Mouse (Mus musculus) neural tube, embryonic 11.5 days (tissue): ENCODE data around the gene Arhgef28. TPM values are rescaled to one million over a fixed set of nuclear protein-coding genes. Genes with fewer than 3 reads are reported as not detected.

Experiments used
- ATAC-seq: fragments of 200-750 bp; cut with Nextera tagmentation; 2 replicates; pipeline ENCODE4 v1.8.0; 2017; ENCODE audit warnings: moderate number of reproducible peaks, mild to moderate bottlenecking, moderate TSS enrichment, moderate library complexity; ENCODE audit not compliant: insufficient read depth, low FRiP score, low TSS enrichment
- DNase-seq: peaks from one replicate; pipeline ENCODE4 v3.0.0-alpha.2; 2015; ENCODE audit warnings: low spot score
- H3K27ac ChIP-seq: fragments of 300-500 bp; sonication (generic); 2 replicates; pipeline ENCODE4 v1.5.1; 2014; ENCODE audit warnings: low read depth, mild to moderate bottlenecking, low read length
- H3K27me3 ChIP-seq: fragments of 300-500 bp; sonication (generic); 2 replicates; pipeline ENCODE4 v1.6.1; 2014; ENCODE audit warnings: mild to moderate bottlenecking, low read length, mixed read lengths; ENCODE audit not compliant: control insufficient read depth, insufficient read depth
- H3K36me3 ChIP-seq: fragments of 300-500 bp; sonication (generic); 2 replicates; pipeline ENCODE4 v1.6.1; 2014; ENCODE audit warnings: mild to moderate bottlenecking, low read length, moderate library complexity, mixed read lengths; ENCODE audit not compliant: control insufficient read depth, insufficient read depth
- H3K4me1 ChIP-seq: fragments of 300-500 bp; sonication (generic); 2 replicates; pipeline ENCODE4 v1.6.1; 2014; ENCODE audit warnings: low read length, mixed read lengths; ENCODE audit not compliant: control insufficient read depth, insufficient read depth
- H3K4me2 ChIP-seq: fragments of 300-500 bp; sonication (generic); 2 replicates; pipeline ENCODE4 v1.6.1; 2014; ENCODE audit warnings: low read depth, mild to moderate bottlenecking, moderate library complexity
- H3K4me3 ChIP-seq: fragments of 300-500 bp; sonication (generic); 2 replicates; pipeline ENCODE4 v1.5.1; 2014; ENCODE audit warnings: low read depth, low read length
- H3K9ac ChIP-seq: fragments of 300-500 bp; sonication (generic); 2 replicates; pipeline ENCODE4 v1.6.1; 2014; ENCODE audit warnings: mild to moderate bottlenecking, low read length
- H3K9me3 ChIP-seq: fragments of 300-500 bp; sonication (generic); 2 replicates; pipeline ENCODE4 v1.6.1; 2016; ENCODE audit warnings: low read length; ENCODE audit not compliant: control insufficient read depth
- WGBS: fragments of 180-500 bp; shearing (Covaris S2); extraction: QIAGEN DNeasy Blood & Tissue Kit; methylation state at CpG from one replicate; pipeline ENCODE4 v1.1.7; 2014; 5-methylcytosine and 5-hydroxymethylcytosine counted together
- polyA plus RNA-seq: library from polyadenylated mRNA; unstranded; fragments of >200 nt; fragmentation: Nextera tagmentation; extraction: Ambion mirVana; gene quantifications from 2 replicates; pipeline ENCODE4 v1.2.1, GENCODE M21; 2014

Gene Arhgef28
- polyA plus RNA-seq, 1 experiment from 2014 or later = 7.7 TPM

DNA sequence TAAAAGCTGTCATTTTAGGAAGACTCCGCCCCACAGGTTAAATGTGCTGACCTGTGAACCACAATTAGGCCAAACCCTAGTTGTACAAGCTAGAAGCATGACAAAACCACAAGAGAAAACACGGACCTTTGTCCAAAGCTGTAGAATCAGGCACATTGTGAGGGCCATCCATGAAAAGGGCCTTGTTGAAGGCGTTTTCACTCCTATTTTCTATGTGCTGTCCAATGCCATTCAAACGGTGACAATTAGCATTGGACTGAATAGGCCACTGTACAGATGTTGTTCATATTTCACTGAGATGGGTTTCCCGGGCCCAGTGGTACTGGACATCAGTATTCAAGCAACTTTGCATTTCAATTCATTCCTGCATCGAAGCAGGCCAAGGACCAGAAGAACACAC is 33.2 kb downstream of the Arhgef28 start:
- Histone ChIP-seq H3K4me1 (0 out of 2 replicates have a peak, but pooled peaks cover 2% of the 10 kb centered on the region), H3K4me2 (no peak overlapping the region), H3K9me3 (no peaks in the 10 kb centered on the region), H3K9ac (no peak overlapping the region), H3K4me3 (no peak overlapping the region), H3K27ac (no peak overlapping the region), H3K27me3 (no peaks in the 10 kb centered on the region), H3K36me3 (no peaks in the 10 kb centered on the region)
- ATAC-seq (no peak), DNase-seq (no peak)
- 77% methylated on average over 6 of the region's 6 CpGs for WGBS

DNA sequence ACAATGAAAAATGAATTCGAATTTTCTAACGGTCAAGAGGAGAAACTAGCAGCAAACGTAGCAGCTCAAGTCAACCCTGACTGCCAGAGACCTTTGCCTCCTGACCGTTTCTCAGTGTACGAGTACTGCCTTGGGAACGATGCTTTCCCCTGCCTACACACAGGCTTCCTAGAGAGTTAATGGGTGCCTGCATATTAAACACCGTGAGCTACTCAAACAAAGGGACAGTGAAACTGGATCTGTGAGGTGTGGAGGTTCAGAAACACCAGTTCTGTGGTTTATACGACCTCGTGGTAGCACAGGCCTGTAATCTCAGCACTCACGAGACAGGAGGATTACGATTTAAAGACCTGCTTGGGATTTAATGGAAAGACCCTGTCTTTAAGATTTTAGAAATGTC is 33.9 kb downstream of the Arhgef28 start:
- Histone ChIP-seq H3K27me3 (no peaks in the 10 kb centered on the region), H3K9me3 (no peaks in the 10 kb centered on the region), H3K27ac (no peak overlapping the region), H3K4me3 (no peak overlapping the region), H3K9ac (no peak overlapping the region), H3K4me2 (no peak overlapping the region), H3K4me1 (0 out of 2 replicates have a peak, but pooled peaks cover 2% of the 10 kb centered on the region), H3K36me3 (no peaks in the 10 kb centered on the region)
- 70% methylated on average over 11 of the region's 11 CpGs for WGBS
- no peak for ATAC-seq
- DNase-seq = no peak

DNA sequence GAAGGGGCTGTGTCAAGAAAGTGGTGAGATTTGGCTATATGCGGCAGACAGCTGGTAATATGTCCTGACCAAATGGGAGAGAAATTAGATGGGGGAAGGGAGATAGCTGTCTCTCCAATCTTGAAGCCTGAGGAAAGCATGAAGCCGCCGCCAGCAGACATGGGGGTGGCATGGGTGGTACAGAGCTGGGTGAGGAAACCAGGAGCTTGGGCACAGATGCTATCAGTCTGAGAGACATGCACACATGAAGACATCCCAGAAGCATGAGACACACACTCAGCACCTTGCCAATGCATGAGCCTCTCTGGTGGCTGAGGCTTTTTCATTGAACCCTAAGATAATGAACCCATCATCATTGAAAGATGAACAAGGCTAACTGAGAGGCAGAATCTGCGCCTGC is 34.5 kb downstream of the Arhgef28 start:
- ATAC-seq (no peak), DNase-seq (no peak)
- no peak overlapping the region for H3K4me3 ChIP-seq
- no peaks in the 10 kb centered on the region for H3K27me3 ChIP-seq
- H3K9me3 ChIP-seq = no peaks in the 10 kb centered on the region
- no peak overlapping the region for H3K9ac ChIP-seq
- 94% methylated on average over 4 of the region's 4 CpGs for WGBS
- no peak overlapping the region for H3K27ac ChIP-seq
- H3K4me1 ChIP-seq = 0 out of 2 replicates have a peak, but pooled peaks cover 2% of the 10 kb centered on the region
- H3K36me3 ChIP-seq = no peaks in the 10 kb centered on the region
- H3K4me2 ChIP-seq = no peak overlapping the region

DNA sequence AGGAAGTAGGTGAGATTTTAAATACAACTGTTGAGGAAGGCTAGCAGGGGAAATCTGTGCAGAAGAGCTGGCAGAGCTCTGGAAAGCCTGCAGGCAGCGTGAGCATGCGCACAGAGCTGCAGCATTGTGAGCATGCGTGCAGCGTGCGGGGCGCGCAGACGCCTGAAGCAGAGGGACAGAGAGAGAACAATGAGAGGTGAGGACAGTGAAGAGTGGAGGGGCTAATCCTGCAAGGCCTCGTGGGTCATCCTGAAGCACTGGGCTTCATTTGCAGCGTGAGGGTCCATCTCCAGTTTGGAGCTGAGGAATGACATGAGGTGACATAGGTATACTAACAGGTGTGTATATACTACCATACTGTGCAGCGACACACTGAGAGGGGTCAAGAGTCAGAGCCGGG is 35.0 kb downstream of the Arhgef28 start:
- Histone ChIP-seq H3K27ac (no peak overlapping the region), H3K27me3 (no peaks in the 10 kb centered on the region), H3K9ac (no peak overlapping the region), H3K36me3 (no peaks in the 10 kb centered on the region), H3K4me3 (no peak overlapping the region), H3K4me2 (no peak overlapping the region), H3K9me3 (no peaks in the 10 kb centered on the region), H3K4me1 (0 out of 2 replicates have a peak, but pooled peaks cover 2% of the 10 kb centered on the region)
- WGBS = 92% methylated on average over 12 of the region's 12 CpGs
- DNase-seq = no peak
- ATAC-seq = no peak

DNA sequence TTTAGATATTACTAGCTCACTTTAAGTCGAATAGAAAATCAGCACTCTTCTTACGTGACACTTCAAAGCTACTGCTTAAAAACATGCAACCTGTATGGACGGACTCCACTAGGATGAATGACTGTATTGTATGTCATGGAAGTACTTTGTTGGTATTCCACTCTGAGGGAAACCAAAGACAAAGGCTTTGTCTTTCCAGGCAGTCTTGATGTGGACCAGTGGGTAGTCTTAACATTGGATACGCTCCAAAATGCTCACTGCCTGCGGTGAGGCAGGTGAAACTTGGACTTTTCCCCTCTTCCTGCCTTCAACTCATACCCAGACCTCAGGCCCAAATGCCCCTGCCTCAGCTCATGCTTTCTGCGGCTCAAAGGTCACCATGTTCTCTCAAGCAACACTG is 41.4 kb downstream of the Arhgef28 start:
- Histone ChIP-seq H3K4me1 (no peaks in the 10 kb centered on the region), H3K27me3 (no peaks in the 10 kb centered on the region), H3K9me3 (no peaks in the 10 kb centered on the region), H3K36me3 (no peaks in the 10 kb centered on the region), H3K27ac (no peak overlapping the region), H3K4me2 (no peak overlapping the region), H3K4me3 (no peak overlapping the region), H3K9ac (no peak overlapping the region)
- ATAC-seq = no peak
- WGBS = 82% methylated on average over 6 of the region's 6 CpGs
- DNase-seq = no peak

DNA sequence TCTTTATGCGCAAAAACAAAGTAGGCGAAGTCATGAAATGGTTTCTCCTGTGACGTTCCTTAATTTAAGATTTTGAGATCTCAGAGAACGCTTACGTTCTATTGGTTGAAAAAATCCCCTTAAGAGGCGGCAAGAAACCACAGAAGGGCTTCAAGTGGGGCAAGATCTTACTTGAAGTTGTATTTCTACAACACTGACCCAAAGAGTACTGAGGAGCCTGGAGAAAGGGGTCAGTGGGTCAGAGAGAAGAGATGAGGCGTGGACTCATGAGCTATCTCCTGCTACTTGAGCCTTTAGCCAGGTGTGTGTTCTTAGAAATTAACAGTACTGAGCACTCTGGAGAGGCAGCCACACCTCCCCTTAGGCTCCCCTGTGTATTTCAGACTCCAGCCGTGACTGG is 44.7 kb downstream of the Arhgef28 start:
- no peak overlapping the region for H3K27ac ChIP-seq
- no peaks in the 10 kb centered on the region for H3K36me3 ChIP-seq
- H3K27me3 ChIP-seq = no peaks in the 10 kb centered on the region
- no peak overlapping the region for H3K4me3 ChIP-seq
- H3K9ac ChIP-seq = no peak overlapping the region
- H3K4me1 ChIP-seq = no peaks in the 10 kb centered on the region
- H3K4me2 ChIP-seq = no peak overlapping the region
- no peaks in the 10 kb centered on the region for H3K9me3 ChIP-seq
- DNase-seq (no peak), ATAC-seq (no peak)
- 95% methylated on average over 8 of the region's 8 CpGs for WGBS

DNA sequence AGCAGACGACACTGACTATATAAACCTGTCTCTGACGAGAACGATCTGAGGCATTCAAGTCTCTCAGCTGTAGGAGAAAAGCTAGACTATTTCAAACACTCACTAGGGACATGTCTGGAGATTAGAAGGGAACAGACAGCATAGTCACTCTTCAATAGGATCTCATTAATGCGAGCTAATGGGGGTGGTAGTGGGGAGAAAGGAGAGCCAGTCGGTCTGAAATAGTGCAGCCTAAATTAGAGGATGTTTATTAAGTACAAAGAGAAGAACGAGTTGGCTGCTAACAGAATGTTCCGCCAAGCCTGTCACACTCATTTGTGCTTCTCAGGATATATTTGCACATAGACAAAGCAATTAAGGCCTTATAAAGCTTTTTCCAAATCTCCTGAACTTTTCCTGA is 49.6 kb downstream of the Arhgef28 start:
- no peak overlapping the region for H3K27ac ChIP-seq
- no peaks in the 10 kb centered on the region for H3K9me3 ChIP-seq
- H3K4me2 ChIP-seq = no peak overlapping the region
- no peak overlapping the region for H3K4me3 ChIP-seq
- ATAC-seq (no peak), DNase-seq (no peak)
- no peaks in the 10 kb centered on the region for H3K4me1 ChIP-seq
- no peak overlapping the region for H3K9ac ChIP-seq
- no peaks in the 10 kb centered on the region for H3K27me3 ChIP-seq
- 63% methylated on average over 7 of the region's 7 CpGs for WGBS
- H3K36me3 ChIP-seq = no peaks in the 10 kb centered on the region

DNA sequence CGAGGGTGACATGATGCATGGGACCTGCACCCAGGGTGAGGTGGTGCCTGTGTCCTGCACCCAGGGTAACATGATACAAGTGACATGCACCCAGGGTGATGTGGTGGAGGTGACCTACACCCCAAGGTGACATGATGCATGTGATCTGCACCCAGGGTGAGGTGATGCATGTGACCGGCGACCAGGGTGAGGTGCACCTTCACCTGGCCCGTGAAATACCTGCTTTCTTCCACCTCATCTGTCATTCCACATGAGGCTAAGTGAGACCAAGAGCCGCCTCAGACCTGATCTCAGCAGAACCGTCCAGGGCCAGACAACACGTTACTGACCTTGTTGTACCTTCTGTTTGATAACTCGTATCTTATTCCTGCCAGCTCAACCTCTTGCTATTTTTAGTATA is 53.5 kb downstream of the Arhgef28 start:
- no peaks in the 10 kb centered on the region for H3K4me1 ChIP-seq
- ATAC-seq = no peak
- no peak overlapping the region for H3K4me3 ChIP-seq
- no peak overlapping the region for H3K27ac ChIP-seq
- H3K27me3 ChIP-seq = no peaks in the 10 kb centered on the region
- no peak for DNase-seq
- no peak overlapping the region for H3K4me2 ChIP-seq
- H3K36me3 ChIP-seq = no peaks in the 10 kb centered on the region
- H3K9me3 ChIP-seq = no peaks in the 10 kb centered on the region
- 88% methylated on average over 8 of the region's 8 CpGs for WGBS
- no peak overlapping the region for H3K9ac ChIP-seq

DNA sequence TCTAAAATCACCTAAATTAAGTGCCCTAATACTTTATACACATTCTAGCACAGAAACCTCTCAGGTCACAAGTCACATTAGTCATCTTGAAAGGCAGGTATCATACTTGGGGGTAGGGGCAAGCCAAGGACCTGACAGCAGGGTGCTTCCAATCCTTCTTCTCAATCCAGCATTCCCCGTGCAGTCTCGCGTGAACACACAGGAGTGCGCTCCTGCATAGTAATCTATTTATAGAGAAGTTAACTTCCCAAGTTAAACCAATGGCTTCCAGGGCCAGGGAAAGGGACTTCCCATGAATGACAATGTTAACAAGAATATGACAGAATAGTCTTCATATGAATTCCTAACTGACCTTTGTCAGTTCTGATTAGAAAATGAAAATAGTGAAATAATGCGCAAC is 58.7 kb downstream of the Arhgef28 start:
- Histone ChIP-seq H3K4me2 (no peak overlapping the region), H3K27me3 (no peaks in the 10 kb centered on the region), H3K9me3 (no peaks in the 10 kb centered on the region), H3K27ac (no peak overlapping the region), H3K36me3 (no peaks in the 10 kb centered on the region), H3K9ac (no peak overlapping the region), H3K4me1 (no peaks in the 10 kb centered on the region), H3K4me3 (no peak overlapping the region)
- ATAC-seq (no peak), DNase-seq (no peak)
- WGBS = 62% methylated on average over 5 of the region's 5 CpGs
